Mouse (Mus musculus): ENCODE data around the gene Pde4b.

Gene Pde4b

GRCm38 (mm10) chr4:102413101-102413500 lies 325.8 kb downstream of the Pde4b start:
- no peak for DNase-seq

DNA sequence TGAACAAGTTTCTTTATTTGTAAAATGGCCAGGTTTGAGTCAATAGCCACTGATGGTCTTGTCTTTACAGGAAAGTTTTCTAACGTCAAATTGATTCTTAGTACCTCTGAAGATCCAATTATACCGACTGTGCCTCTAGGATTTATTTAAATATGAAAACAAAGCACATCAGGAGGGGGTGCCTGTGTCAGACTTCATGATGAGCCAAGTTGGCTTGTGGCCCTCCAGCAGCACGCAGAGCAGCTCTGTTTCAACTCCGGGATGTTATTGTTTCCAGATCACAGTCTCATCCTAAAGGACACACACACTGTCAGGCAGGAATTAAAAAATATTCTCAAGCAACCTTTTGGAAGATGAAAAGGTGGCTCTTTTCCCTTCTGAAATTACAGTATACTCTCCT lies 326.5 kb downstream of the Pde4b start:
- no peak for DNase-seq

DNA sequence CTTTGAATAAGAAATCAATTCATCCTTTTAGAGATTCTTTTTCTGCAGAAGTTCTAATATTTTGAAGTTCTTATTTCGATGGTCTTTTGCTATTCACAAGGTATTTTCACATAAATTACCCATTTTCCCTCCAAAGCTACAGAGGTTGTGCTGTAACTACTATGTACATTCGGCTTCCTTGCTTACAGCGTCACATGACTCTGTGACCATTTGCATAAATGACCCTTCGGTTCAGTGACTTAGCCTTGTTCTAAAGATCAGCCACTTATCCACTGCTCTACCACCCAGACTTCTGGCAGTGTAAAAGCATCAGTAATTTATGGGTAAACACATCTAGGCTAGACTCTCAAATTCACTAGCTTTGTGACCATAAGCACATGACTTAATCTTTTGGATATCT lies 327.3 kb downstream of the Pde4b start:
- no peak for DNase-seq

GRCm38 (mm10) chr4:102420794-102421397 lies 333.6 kb downstream of the Pde4b start:
- DNase-seq = no peak

DNA sequence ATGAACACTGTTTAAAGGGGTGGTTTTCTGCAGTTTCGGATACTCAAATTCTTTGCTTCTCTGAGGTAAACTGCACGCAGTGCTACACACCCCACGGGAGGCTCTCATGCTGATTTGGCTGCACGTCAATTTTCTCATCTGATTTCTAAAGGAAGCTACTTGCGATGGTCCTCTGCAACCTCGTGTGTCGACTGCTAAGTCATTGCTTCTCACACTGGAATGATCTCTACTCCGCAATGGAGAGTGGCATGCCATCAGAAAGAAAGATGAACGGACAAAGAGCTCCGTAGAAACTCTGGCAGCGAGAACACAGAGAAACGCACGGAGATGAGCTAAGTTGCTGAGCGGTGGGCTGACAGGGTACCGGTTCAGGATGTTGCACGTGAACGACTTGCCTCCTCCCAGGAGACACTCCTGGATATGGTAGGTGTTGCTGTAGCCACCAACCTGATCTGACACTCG lies 334.1 kb downstream of the Pde4b start:
- DNase-seq = no peak

DNA sequence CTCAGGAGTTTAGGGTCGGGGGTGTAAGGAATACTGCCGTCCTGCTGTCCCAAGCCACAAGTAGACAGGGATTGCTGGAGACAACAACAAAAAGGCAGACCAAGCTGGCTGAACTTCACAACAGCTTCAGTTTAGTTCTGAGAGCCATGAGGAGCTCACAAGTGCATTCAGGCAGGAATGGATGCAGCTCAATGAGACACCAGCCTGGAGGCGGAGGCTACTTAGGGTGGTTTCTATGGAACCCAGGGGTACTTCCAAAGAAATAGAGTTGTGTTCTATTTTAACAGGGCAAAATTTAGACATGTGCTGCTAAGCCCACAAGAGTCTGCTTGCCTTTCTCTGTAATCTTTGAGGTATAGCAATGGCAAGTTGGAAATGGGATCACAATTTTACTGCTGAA lies 336.8 kb downstream of the Pde4b start:
- DNase-seq = no peak

DNA sequence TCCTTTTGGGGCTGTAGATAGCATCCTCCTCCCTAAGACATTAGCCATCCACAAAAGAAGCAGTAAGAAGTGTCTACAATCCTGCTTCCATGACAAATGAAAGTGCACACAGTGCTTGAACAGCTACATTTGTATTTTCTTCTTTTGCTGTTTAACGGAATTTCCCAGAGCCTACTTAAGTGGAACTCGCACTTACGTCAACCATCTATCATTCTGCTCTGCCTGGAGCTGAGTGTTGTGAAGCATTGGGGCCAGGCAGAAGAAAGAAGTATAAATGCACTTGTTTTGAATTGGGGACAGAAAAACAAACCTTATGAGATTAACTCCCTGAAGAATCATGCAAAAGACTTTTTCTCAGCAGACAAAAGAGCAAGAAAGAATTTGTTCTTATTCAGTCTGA lies 338.1 kb downstream of the Pde4b start:
- no peak for DNase-seq

DNA sequence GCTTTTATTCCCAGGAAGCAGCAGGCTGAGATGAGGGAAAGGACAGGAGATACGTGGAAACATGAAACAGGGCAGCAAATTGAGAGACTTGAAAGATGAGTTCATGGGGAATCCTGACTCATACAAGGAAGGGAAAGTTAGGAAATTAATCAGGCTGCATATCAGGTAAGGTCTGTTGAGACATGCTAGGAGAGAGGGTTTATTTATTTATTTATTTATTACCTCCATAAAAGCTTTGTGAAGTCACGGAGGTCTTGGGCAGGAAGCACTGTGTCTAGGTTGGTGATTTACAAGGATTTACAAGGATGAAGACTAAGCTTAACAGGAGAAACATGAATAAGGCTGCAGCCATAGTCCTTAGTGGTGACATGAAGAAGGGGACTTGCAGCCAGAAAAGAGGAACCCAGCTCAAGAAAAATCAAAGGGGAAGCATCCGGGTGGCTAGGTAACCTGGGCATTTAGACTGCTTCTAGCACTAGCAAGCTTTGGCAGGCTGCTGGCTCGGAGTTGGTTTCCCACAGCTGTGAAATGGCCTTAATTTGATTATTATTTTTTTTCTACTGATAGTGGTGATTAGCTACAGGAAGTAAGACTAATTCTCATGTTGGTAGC lies 342.5 kb downstream of the Pde4b start:
- no peak for DNase-seq

GRCm38 (mm10) chr4:102432040-102432782 lies 344.9 kb downstream of the Pde4b start:
- no peak for DNase-seq

DNA sequence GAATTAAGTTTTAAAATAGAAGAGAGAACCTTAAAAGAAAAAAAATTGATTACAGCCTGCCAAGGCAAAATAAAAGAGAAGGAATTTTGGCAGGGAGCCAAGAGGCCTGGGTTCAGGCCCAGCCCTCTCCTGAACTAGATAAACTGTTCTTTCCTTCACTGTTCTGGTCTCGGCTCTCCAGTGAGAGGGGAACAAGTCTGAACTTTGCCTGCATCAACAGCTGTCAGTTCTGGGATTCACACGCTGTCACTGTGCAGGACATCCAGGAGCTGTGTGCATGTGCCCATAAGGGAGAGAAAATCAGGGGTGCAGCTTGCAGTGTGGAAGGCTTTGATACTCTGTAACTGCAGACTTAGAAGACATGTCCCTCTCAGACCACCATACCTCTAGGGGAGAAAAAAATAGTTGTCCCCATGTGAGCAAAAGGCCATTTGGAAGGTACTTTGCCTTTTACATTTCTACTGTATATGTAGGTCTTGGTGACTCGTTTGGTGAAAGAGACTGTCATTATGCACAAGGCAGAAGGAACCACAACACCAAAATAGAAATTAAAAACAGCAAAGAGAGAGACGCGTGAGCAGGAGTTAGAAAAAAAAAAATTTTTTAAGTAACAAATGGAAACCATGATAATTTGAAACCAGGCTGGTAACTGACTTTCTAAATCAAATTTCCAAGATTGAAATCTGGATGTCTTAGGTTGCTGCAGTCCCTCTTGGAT lies 352.2 kb downstream of the Pde4b start:
- DNase-seq = no peak

DNA sequence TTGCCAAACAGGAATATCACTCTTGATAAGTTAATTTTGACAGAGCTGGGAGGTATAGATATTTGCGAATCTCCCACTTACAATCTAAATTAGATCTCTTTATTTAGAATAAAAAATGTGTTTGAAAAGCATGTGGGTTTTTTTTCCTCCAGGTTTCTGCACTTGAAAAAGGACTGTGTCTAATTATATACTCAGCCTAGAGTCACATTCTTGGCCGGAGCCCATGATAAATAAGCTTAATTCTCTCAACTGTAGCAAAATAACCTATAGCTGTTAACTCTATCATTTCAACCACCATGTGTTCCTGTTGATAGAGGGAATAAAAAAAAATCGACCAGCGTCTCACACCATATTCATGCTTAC lies 352.8 kb downstream of the Pde4b start:
- no peak for DNase-seq

- no peak for DNase-seq
These were observed 356.2 kb downstream of the Pde4b start for GRCm38 (mm10) chr4:102443533-102443932.

- no peak for DNase-seq
These were observed 357.2 kb downstream of the Pde4b start for GRCm38 (mm10) chr4:102444501-102444900.

DNA sequence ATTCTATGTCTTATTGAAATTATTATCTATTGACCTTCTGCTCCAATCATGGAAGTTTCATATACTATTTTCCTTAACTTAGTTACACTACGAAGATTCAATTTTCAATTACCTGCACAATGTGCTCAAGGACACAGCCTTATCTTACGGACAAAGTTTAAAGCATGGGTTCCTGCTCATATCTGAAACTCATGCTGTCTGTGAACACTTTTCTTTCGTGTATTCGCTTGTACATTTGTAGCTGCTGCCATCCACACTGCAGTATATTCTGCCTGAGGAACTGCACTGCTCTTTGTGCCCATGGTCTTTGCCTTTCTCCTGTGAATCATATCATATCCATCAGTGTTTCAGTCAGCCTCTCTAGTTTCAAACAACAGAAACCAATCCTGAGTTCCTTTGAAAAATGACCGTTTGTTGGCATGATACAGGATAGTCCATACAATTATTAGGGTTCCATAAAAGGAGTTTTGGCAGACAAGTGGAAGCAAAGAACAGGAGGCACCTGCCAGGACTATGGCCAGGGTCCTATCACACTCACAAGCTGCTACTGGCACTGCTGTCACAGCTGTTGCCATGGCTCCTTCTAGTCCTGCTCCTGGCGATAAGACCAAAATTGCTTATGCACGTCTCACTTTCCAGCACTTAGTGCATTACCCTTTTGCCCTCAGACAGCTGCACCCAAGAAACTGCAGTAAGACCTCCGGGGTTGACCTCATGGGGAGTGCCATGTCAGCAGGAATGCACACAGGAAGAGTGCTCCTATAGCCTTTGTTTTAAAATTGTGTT lies 359.0 kb downstream of the Pde4b start:
- DNase-seq = no peak

GRCm38 (mm10) chr4:102456426-102456825 lies 369.1 kb downstream of the Pde4b start:
- no peak for DNase-seq

GRCm38 (mm10) chr4:102459216-102459999 lies 372.1 kb downstream of the Pde4b start:
- DNase-seq = no peak

DNA sequence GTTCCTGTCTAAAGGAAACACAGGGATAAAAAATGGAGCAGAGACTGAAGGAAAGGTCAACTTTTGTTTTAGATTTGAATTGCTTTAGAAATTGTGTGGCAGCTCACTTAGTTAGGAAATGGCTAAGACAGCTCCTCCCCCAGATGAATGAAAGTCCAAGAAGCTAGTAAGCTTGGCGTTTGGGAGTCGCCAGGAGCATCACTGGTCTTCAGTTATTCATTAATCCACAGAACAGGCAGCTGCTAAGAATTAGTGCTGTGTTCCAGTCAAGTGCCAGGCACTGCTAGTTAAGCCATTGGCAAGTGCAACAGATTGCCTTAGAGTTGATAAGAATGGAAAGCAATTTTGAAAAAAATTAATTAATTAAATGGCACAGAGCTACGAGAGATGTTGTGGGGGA lies 390.8 kb downstream of the Pde4b start:
- no peak for DNase-seq

GRCm38 (mm10) chr4:102478860-102479259 lies 391.5 kb downstream of the Pde4b start:
- DNase-seq = no peak

DNA sequence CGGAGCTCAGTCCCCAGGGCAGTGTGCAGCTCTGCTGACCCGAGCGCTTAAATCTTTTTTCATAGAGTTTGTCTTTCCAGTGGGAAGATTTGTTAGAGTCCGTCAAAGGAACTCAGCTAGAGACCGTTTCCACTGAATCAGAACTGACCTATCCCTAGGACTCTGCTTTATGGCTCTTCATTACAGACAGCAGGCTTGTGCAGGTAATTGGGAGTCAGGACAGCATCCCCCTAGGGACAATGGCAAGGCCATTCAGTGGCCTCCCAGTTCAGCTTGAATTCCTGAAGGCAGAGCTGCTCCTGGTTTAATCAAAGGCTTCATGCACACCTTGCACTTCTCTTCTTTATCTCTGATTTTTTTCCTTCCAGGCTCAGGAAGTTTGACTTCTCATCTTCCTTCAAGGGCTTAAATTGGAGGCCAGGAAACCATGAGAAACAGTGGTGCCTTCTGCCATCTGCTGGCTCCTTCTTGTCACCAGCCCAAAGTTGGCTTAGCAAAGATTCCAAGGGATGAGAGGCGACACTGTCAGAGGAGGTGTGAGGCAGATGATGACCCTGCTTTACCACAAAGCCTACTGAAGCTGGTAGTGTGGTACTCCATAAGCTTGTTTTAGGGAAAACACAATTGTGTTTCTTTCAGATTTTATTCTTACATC lies 393.6 kb downstream of the Pde4b start:
- no peak for DNase-seq

GRCm38 (mm10) chr4:102483354-102484018 lies 396.1 kb downstream of the Pde4b start:
- DNase-seq = no peak

GRCm38 (mm10) chr4:102484738-102485137 lies 397.4 kb downstream of the Pde4b start:
- no peak for DNase-seq

Data from thymus, postnatal 25 days (tissue).